Mouse (Mus musculus): ENCODE measurements around the gene Gnb3. TPM values are rescaled to one million over a fixed set of nuclear protein-coding genes. Genes with fewer than 3 reads are reported as not detected.
"Not testable (repeated sequence)": the region's sequence is repeated elsewhere in the genome, so short reads cannot be mapped to it uniquely, and the experiment has no call there.

Gene Gnb3
- polyA plus RNA-seq, 1 experiment, result 0.07 TPM

DNA sequence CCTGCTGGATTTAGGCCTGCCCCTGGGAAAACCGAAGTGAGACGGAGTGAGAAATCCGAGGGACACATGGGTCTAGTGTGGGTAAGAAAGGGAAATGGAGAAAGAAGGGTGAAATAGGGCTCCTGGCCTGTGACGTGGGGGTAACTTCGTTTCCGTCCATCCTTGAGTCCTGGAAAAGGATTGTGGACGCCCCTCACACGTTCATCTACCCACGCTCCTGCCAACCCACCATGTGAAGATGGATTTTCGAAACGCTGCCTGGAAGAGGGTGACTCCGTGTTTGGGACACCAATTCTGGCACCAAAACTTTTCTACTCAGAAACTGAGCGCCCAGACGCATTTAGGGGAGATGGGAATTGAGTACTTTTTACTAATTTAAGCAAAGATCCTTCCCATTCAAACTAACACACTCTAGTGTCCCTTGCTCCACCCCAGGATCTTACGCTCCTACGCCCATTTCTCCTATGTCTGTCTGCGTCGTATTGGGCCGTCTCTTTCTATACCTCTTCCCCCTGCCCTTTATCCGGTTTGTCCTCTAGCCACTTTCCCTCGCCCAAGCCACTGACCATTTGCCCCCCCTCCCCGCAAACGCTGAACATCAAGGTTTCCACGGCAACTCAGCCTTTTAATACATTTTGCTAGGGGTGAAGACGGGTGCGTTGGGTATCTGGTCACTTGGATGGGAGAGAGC lies 17.9 kb upstream of the Gnb3 start:
- no peak for DNase-seq (ENCODE audit: low read depth)

DNA sequence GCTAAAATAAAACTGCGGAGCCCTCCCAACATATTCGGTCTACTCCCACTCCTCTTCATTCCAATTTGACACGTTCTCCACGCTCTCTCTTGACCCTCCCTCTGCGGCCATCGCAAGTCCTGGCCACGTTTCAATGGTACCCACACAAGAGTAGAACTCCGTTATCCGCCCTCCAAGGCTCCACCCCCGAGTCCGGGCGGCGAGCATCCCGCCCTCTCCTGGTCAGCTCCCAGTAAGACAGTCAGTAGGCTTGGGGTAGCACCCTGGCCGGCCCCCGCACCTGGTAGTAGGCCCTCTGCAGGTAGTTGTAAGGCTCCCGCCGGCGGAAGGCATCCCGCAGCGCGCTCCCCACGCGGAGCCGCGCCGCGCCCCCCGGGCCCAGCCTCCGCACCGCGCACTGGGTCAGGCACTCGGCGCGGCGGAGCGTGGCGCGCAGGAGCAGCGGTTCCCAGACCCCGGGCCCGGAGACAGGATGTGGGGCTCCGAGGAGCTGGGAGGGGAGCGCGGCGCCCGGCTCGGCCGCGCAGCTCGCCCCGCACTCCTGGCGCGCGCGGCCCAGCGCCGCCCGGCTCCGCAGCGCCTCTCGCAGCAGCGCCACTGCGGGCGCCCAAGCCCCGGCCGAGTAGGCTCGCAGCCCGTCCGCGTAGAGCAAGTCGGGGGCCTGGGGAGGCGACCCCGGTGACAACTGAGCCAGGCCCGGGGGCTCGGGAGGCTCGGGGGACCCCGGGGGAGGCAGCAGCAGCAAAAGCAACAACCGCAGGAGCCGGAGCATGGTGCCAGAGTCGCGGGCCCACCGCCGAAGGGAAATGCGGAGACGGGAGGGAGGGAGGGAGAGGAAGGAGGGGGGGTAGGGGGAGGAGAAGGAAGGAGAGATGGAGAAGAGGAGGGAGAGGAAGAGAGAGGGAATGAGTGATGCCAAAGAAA lies 17.1 kb upstream of the Gnb3 start, which contains the start of gene P3h3:
Gene P3h3, minus strand, starts transcription at position 837 of the 924 bp plus-strand sequence.
- no peak for DNase-seq (ENCODE audit: low read depth)

DNA sequence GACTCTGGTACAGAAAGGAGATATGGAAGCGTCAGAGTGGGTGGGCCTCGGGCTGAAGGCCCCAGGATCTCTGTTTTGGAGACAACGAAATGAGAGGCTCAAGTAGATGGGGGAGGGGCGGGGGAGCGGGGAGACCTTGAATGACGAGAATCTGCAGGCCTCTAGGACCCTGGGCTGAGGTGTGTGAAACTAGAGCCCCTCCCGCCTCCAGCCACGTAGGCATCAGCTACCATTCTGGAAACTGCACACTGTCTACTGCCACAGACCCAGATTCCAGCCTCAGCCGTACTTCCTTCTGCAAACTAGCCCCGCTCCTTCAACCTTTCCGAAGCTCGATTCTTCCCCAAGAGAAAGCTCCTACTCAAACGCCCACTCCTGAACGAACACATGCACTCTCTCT lies 16.2 kb upstream of the Gnb3 start:
- DNase-seq (ENCODE audit: low read depth), result no peak

DNA sequence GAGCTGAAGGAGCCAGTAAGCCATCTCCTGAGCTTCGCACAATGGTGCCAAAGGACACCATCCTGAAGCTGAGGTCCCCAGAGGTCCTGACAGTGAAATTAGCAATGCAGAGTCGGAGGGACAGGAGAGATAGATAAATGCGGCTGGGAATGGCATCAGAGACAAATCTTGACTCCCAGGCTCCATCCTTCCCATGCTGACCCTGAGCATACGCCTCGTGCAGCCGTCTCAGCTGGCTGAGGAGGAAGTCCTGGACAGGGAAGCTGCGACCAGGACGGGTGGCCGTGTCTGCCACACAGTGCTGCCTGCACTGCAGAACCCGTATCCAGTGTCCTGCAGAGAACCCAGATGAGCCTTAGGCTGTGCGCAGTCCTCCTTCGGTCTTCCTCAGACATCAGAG lies 14.6 kb upstream of the Gnb3 start:
- no peak for DNase-seq (ENCODE audit: low read depth)

DNA sequence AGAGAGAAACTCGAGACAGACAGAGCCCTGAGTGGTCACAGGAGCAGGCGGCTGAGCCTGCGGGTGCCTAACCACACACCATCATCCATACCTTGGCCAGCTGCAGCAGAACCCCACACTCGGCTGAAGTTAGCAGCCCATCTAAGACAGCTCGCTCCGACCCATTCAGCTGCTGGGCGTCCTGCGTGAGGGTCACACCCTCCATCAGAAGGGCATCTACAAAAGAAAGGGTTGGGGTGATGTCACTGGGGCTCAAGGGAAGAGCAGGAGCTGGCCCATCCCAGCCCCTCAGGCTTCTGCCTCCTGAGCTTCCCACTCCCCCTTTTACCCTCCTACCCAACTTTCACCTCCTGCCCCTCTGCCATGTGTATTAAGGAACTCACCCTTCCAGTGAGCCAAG lies 10.5 kb upstream of the Gnb3 start:
- DNase-seq (ENCODE audit: low read depth), result no peak

DNA sequence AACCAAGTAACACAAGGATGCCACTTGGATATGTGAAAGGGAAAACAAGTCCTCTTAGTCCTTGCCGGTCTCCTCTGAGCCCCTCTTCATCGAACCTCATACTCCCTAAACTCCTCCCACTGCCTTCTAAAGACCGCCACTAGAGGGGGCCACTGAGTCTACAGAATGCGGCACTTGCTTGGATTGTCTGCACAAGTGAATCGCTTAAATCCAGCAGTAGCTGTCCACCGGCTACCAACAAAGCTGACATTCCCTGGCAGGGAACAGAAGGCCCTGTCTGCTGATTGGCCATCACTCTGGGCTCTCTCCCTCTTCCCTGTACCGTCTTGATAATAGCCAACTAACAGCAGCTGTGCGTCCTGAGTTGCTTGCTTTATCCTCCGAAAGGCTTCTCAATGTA lies 7.2 kb upstream of the Gnb3 start:
- no peak for DNase-seq (ENCODE audit: low read depth)

DNA sequence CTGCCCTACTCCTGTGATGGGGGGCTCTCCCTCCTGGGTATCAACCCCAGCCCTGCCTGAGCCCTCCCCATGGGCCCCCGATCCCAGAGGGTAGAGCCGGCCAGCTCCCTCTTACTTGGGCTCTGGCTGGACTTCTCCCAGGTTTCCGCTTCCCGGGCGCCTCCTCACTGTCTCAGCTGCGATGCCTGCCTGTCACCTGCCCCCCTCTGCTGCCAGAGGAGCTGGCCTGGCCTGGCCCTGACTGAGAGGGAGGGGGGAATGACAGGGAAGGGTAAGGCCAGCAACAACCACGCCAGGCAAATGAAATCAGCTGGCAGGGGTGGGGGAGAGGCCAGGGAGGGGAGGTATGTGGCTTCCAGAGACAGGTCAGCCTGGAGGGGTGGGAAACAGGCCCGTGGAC lies 270 bp downstream of the Gnb3 start:
- no peak for DNase-seq (ENCODE audit: low read depth)

DNA sequence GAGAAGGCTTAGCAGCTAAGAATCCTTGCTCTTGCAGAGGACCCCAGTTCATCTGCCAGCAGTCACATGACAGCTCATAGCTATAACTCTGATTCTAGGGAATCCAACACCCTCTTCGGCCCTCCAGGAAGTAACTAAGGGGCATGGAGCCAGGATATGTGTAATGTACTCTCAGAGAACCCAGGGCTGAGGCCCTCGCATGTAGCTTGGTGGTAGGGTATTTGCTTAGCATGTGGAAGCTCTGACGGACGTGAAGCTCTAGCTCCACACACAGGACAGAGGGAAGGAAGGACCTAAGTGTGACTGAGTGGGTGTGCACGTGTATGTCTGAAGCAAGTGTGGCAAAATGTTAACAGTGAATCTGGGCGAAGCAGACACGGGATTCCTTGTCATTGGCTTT lies 3.7 kb downstream of the Gnb3 start:
- DNase-seq (ENCODE audit: low read depth), result no peak

DNA sequence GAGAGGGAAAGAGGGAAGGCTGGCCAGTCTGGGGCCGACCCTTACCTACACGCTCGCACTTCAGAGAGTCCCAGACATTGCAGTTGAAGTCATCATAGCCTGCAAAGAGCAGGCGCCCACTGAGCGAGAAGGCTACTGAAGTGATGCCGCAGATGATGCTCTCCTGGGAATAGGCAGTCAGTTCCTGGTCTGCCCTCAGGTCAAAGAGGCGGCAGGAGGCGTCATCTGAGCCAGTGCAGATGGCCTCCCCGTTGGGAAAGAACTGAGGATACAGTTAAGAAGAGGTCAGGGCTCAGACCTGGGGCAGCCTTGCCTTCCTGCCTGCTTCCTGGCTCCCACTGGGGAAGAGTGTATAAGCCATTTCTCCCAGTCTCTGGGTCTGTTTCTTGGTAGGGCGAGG lies 4.5 kb downstream of the Gnb3 start:
- DNase-seq (ENCODE audit: low read depth), result no peak

DNA sequence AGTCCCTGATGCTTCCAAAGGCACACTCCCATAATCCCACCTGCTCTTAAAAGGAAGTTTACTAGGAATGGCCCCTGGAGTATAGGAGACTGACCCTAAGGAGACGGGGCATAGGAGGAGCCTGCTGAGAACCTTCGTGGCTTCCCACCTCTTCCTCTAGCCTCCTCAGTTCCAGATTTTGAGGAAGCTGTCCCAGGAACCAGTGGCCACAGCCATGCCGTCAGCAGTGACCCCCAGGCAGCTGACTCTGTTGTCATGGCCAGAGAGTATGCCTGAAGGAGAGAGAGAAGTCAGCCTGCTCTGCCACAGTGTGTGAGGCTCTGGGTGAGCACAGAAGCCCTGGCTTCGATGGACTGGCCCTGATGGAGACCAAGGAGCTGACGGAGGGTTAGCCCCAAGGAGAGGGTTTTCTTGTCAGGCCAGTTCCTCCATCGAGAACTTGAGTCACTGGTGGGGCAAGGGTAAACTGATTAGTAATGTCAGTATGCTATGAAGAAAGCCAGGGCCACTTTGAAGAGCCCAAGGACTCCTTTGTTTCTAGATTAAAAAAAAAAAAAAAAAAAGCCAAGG lies 5.5 kb downstream of the Gnb3 start:
- no peak for DNase-seq (ENCODE audit: low read depth)

DNA sequence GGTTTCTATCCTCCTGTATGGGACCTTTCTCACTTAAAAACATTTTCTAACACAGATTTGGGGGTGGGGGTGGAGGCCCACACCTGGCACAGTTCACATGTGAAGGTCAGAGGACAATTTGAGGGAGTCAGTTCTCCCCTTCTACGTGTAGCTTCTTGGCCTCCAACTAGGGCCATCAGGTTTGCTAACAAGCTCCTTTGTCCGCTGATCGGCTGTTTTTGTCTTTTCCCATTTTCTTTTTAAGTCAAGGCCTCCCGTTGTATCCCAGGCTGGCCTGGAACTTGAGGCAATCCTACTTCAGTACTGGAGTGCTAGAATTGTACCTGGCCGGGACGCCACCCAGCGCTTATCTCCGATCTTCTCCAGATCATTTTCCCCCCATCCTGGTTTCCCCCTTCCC lies 8.4 kb downstream of the Gnb3 start:
- DNase-seq (ENCODE audit: low read depth), result no peak

DNA sequence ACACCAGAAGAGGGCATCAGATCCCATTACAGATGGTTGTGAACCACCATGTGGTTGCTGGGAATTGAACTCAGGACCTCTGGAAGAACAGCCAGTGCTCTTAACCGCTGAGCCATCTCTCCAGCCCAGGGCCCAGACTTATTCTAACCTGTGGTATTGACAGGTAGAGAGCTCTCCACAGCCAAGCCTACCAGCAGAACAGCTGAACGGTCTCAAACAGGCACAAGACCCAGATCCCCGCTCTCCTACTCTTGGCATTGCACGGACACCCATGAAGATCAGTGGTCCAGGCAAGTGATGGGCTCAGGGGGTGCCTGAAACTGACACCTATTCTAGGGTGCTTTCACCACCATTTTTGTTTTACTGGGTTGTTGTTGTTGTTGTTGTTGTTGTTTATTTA lies 8.9 kb downstream of the Gnb3 start:
- not testable (repeated sequence) for DNase-seq (ENCODE audit: low read depth)

DNA sequence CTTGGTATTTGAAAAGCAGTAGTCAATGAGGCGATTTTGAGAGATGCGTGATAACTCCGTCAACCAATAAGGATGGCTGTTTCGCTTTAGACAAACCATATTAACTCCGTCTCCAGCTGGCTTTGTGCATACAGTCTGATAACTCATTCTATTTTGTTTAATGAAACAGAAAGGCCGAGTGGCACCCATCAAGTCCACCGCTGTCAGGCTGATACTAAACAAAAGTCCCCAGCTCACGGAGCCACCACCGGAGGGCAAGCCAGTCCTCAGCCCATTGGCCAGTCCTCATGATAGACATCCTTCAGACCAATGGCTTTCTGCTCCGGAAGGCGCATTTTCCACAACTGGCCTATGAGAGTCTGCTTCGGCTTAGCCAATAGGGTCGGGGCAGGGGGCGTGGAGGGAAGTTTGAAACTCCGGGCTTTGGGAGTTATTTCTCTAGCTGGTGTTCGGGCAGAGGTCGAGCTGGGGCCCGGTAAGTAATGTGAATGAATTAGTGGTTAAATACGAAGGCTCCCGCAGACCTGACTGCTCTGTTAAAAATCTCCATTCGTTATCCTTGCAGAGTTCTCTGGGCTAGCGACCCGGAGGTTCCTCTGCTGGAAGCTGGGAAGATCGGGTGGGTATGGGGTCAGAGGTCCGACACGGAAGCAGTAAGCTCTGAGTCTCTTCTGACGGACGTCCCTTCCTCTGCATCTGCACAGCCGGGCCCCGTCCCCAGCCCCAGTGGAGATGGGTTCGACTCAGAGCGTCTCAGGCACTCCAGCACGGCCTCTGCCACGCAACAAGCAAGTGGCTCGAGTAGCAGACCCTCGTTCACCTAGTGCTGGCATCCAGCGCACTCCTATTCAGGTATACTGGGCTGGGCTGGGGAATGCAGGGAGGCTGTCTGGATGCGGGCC lies 10.0 kb downstream of the Gnb3 start:
- no peak for DNase-seq (ENCODE audit: low read depth)

DNA sequence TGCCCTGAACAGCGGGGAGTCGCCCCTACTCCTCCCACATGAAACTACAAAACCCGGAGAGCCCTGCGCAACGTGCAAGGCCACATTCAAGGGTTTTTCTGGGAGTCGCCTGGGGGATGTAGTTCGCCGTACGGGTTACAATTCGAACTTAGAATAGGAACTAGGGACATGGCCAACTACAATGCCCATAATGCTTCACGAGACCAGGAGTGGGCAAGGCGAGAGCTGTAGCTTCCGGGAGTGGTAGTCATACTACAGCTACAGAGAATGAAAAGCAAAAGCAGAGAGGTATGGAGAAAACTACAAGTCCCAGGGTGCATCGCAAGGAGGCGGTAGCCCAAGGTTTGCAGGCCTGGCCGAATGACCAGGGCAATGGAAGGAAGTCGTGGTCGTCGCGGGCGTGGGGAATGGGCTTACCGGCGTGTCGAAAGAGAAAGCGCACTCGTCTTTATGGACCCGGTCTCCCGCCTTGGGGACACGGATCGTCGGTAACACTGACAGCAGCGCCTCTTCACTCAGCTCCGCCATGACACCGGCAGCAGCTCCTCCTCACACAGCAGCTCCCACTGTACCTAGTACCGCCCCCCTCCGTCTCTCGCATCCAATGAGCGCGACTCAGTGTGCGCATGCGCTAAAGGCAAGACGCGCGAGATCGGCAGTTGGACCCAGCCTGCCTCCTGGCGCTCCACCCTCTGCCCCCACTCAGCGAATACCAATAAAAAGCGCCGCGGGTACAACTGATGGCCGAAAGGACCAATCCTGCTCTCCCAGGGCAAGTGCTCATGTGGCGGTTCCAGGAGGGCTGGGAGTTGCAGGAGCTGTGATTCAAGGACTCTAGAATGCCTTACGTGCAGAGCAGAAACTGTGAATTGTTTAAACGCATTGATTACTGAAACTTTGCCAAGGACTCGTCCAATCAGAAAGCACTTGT lies 10.9 kb downstream of the Gnb3 start, which contains the start of the genes Usp5 and Cdca3:
Gene Usp5, minus strand, starts transcription at position 617 of the 931 bp plus-strand sequence.
Gene Cdca3, plus strand, starts transcription at position 680 of the 931 bp plus-strand sequence.
- peak; percentile 100 for DNase-seq (ENCODE audit: low read depth)

DNA sequence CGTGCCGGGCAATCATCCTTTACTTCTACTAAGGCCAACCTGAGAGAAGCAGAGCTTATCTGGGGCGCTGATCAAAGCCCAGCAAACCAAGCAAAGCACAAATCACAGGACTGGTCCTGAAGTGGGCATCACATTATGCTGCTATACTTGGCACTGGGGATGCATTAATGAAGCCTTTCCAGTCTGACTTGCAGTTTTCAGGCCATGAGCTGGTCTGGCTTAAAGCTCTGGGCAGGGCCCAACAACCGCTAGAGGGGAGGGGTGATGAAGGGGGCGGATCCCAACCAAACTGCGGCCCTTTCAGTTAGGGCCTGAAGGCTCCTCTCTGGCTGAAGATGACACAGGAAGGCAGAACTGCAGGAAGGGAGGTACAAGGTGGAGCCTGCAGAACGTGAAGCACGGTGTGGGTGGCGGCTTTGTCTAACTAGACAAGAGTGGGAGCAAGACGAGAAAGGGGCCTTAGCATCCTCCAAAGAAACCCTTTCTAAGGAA lies 11.9 kb downstream of the Gnb3 start:
- DNase-seq (ENCODE audit: low read depth), result no peak

DNA sequence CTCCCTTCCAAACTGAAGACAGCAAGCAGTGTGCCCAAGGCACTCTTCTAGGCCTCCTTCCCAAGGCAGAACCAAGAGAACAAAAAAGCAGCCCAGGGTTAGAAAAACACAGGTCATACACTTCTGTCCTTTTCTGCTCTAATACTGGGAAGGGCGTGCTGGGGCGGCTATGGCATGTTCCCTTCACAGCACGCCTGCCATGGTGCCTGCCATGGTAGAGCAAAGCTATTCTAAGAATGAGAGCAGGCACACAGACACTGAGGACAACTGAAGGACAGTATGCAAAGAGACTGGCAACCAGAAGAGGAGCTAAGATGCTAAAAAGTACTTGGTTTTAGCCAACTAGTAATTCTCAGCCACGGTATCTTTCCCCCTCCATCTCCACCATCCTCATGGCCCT lies 18.0 kb downstream of the Gnb3 start:
- no peak for DNase-seq (ENCODE audit: low read depth)

DNA sequence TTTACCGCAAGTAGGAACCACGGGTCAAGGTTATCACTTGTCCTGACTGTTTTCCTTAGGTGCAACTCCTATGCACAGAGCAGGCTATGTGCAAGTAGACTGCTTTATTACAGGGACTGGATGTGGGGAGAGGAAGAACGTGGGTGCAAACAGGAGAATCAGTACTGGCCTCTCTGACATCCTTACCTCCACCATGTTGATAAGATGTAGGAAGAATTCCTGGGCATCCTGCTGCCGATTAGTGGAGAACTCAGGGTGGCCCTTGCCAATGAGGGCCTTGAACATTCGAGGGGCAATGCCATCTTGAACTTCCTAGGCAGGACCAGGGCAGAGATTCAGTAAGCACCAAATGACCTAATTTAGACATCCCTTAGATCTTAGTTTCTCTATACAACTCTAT lies 19.2 kb downstream of the Gnb3 start:
- DNase-seq (ENCODE audit: low read depth), result no peak

DNA sequence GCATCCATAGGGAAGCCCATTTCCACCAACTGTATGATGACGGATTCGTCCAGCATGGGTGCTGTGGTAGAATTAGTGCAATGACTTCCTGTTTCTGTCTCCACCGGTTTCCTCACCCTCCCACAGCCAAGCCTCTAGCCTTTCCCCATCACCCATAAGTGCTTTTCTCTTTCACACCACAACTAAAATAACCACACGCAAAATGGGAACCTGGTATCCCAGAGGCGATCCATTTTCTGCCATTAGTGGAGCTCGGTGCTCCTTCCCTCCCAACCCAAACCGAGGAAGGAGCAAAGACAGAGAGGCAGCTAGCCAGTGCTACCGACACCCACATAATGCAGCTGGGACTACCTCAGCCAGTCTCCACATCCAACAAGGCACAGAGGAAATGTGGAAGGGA lies 22.1 kb downstream of the Gnb3 start:
- no peak for DNase-seq (ENCODE audit: low read depth)

DNA sequence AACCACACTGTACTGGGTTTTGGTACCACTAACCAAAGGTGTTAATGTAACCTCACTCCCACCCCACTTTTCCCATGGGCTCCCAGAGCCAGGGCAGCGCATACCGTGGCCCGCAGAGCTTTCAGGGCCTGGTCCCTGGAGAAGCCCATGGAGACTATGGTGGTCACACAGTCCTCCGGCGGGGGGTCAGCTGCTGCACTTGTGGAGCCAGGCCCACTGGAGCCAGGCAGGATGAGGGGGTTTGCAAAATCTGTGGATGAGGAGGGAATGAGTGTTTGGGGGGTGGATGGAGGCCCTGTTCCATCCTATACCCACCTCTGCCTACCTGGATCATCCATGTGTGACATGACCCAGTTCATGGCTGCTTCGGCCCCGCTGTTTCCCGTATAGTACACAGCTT lies 22.5 kb downstream of the Gnb3 start:
- DNase-seq (ENCODE audit: low read depth), result no peak

DNA sequence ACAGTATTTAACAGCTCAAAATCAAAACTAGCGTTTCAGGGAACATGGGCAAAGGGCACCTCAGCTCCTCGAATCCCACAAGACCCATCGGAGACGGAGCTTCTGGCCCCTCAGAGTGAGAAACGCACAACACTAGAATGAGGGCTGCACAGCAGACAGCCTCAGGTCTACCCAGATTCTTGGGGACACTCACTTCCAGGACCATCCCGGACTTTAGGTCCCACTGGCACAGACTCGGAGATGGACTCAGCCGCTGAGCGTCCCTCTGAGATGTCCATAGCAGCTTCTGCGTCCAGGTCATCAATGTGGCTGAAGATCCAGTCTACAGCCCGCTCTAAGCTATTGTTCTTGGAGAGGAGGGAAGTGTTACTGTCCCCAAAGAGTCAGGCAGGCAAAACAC lies 22.9 kb downstream of the Gnb3 start:
- no peak for DNase-seq (ENCODE audit: low read depth)

Data from gonadal fat pad, adult 2 months (tissue).